Mouse (Mus musculus) liver, embryonic 11.5 days (tissue): Measurements from ENCODE around the gene Krt31. TPM values are rescaled to one million over a fixed set of nuclear protein-coding genes. Genes with fewer than 3 reads are reported as not detected.

ENCODE experiments used
- ATAC-seq: fragments of 200-750 bp; cut with Nextera tagmentation; replicated peaks from 2 replicates; pipeline ENCODE4 v1.8.0; 2017; ENCODE audit warnings: moderate number of reproducible peaks, mild to moderate bottlenecking, moderate TSS enrichment, moderate library complexity; ENCODE audit not compliant: low FRiP score
- DNase-seq: peaks from one replicate; pipeline ENCODE4 v3.0.0-alpha.2; 2017; ENCODE audit warnings: low spot score
- H3K27ac ChIP-seq: fragments of 300-500 bp; sonication (generic); 2 replicates; pipeline ENCODE4 v1.5.1; 2014; ENCODE audit warnings: mild to moderate bottlenecking, low read depth, low read length, control low read depth
- H3K27me3 ChIP-seq: fragments of 300-500 bp; sonication (generic); replicated peaks from 2 replicates; pipeline ENCODE4 v1.6.1; 2014; ENCODE audit warnings: low read length, mixed read lengths; ENCODE audit not compliant: control insufficient read depth, insufficient read depth
- H3K36me3 ChIP-seq: fragments of 300-500 bp; sonication (generic); 2 replicates; pipeline ENCODE4 v1.6.1; 2014; ENCODE audit warnings: mild to moderate bottlenecking, low read length, moderate library complexity, mixed read lengths; ENCODE audit not compliant: control insufficient read depth, insufficient read depth
- H3K4me1 ChIP-seq: fragments of 300-500 bp; sonication (generic); replicated peaks from 2 replicates; pipeline ENCODE4 v1.6.1; 2014; ENCODE audit warnings: low read length, mixed read lengths; ENCODE audit not compliant: control insufficient read depth, insufficient read depth
- H3K4me2 ChIP-seq: fragments of 300-500 bp; sonication (generic); 2 replicates; pipeline ENCODE4 v1.6.1; 2014; ENCODE audit warnings: mild to moderate bottlenecking, control low read depth, moderate library complexity
- H3K4me3 ChIP-seq: fragments of 300-500 bp; sonication (generic); 2 replicates; pipeline ENCODE4 v1.5.1; 2014; ENCODE audit warnings: low read depth, low read length, control low read depth
- H3K9ac ChIP-seq: fragments of 300-500 bp; sonication (generic); 2 replicates; pipeline ENCODE4 v1.6.1; 2014; ENCODE audit warnings: low read depth, low read length, control low read depth
- H3K9me3 ChIP-seq: fragments of 300-500 bp; sonication (generic); 2 replicates; pipeline ENCODE4 v1.6.1; 2016; ENCODE audit warnings: low read length, inconsistent platforms, mixed read lengths; ENCODE audit not compliant: control insufficient read depth
- WGBS: fragments of 180-500 bp; shearing (Covaris S2); extraction: QIAGEN DNeasy Blood & Tissue Kit; methylation state at CpG from one replicate; pipeline ENCODE4 v1.1.7; 2014; 5-methylcytosine and 5-hydroxymethylcytosine counted together
- polyA plus RNA-seq: library from polyadenylated mRNA; unstranded; fragments of >200 nt; fragmentation: Nextera tagmentation; extraction: Ambion mirVana; gene quantifications from 2 replicates; pipeline ENCODE4 v1.2.1, GENCODE M21; 2014

Gene Krt31
- polyA plus RNA-seq, 1 experiment from 2014 or later: not detected

DNA sequence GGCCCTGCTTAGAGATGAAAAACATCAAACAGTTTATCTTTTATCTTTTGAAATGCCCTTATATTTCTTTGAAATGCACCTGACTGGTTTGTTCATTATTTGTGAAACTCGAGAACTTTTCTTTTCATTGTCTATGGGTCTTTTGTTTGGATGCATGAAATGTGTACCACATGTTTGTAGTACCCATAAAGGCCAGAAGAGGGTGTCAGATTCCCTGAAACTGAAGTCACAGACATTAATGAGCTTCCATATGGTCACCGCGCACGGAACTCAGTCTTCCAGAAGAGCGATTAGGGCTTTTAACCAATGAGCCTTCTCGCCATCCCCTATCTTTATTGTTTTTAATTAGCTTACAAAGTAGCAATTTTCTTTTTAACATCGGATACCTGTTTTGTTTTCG, 8.5 kb upstream of the Krt31 start:
- Histone ChIP-seq H3K4me1 (no peaks in the 10 kb centered on the region), H3K27ac (no peak overlapping the region), H3K9me3 (no peaks in the 10 kb centered on the region), H3K4me3 (no peak overlapping the region), H3K27me3 (no peaks in the 10 kb centered on the region), H3K9ac (no peak overlapping the region), H3K36me3 (no peaks in the 10 kb centered on the region), H3K4me2 (no peak overlapping the region)
- ATAC-seq (no peak), DNase-seq (no peak)
- 66% methylated on average over 8 of the region's 8 CpGs for WGBS

GRCm38 (mm10) chr11:100055686-100056655, 5.6 kb upstream of the Krt31 start:
- Histone ChIP-seq H3K36me3 (no peaks in the 10 kb centered on the region), H3K4me2 (no peak overlapping the region), H3K4me3 (no peak overlapping the region), H3K27ac (no peak overlapping the region), H3K9me3 (no peaks in the 10 kb centered on the region), H3K27me3 (no peaks in the 10 kb centered on the region), H3K4me1 (no peaks in the 10 kb centered on the region), H3K9ac (no peak overlapping the region)
- DNase-seq (no peak), ATAC-seq (no peak)
- WGBS: 60% methylated on average over 9 of the region's 9 CpGs

- 77% methylated on average over 2 of the region's 2 CpGs for WGBS
Measured at GRCm38 (mm10) chr11:100047193-100047592, 3.2 kb downstream of the Krt31 start.

DNA sequence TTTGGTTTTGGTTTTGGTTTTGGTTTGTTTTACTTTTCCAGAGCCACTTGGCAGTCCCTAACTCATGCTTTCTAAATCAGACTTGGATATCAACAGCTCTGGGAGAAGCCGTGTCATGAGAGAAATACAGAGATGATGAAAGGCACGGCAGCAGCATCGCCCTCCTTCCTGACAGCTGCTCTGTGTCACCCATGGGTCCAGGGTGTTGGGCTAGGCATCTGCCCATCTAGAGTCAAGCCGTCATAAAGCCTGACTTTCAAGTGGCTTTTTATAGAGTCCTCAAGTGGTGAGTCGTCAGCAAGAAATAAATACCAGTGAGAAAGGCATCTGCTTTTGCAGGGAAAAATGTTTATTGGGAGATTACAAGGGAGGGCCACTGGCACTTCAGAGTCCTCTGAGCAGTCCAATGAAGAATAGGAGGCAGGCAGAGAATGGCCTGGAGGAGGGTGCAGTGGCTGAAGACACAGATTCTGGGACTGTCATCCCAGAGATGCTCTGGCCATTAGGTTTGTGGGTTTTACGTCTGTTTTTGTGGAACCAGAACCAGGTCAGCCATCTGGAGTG, 4.0 kb downstream of the Krt31 start:
- no peak overlapping the region for H3K27ac ChIP-seq
- no peak overlapping the region for H3K4me3 ChIP-seq
- no peaks in the 10 kb centered on the region for H3K36me3 ChIP-seq
- H3K27me3 ChIP-seq: no peaks in the 10 kb centered on the region
- 76% methylated on average over 6 of the region's 6 CpGs for WGBS
- ATAC-seq (no peak), DNase-seq (no peak)
- H3K9ac ChIP-seq: no peak overlapping the region
- no peak overlapping the region for H3K4me2 ChIP-seq
- no peaks in the 10 kb centered on the region for H3K9me3 ChIP-seq
- H3K4me1 ChIP-seq: no peaks in the 10 kb centered on the region

More at GRCm38 (mm10) chr11:100047193-100047592, 3.2 kb downstream of the Krt31 start:
- no peak overlapping the region for H3K27ac ChIP-seq
- no peaks in the 10 kb centered on the region for H3K4me1 ChIP-seq
- H3K27me3 ChIP-seq: no peaks in the 10 kb centered on the region
- no peaks in the 10 kb centered on the region for H3K9me3 ChIP-seq
- H3K4me2 ChIP-seq: no peak overlapping the region
- no peak overlapping the region for H3K9ac ChIP-seq
- no peak for DNase-seq
- ATAC-seq: no peak
- H3K36me3 ChIP-seq: no peaks in the 10 kb centered on the region
- no peak overlapping the region for H3K4me3 ChIP-seq

GRCm38 (mm10) chr11:100041454-100041853, 8.9 kb downstream of the Krt31 start, which contains the start of gene Krt34:
TSS of gene Krt34 (minus strand) at chr11:100041554.
- DNase-seq (no peak), ATAC-seq (no peak)
- no peak within 1 kb of the TSS for H3K4me2 ChIP-seq
- H3K9ac ChIP-seq: no peak within 1 kb of the TSS
- no peaks in the 10 kb centered on the region for H3K9me3 ChIP-seq
- 81% methylated on average over 6 of the region's 6 CpGs for WGBS
- no peak within 1 kb of the TSS for H3K4me3 ChIP-seq
- H3K27ac ChIP-seq: no peak within 1 kb of the TSS
- no peaks in the 10 kb centered on the region for H3K27me3 ChIP-seq
- H3K4me1 ChIP-seq: no peaks in the 10 kb centered on the region
- H3K36me3 ChIP-seq: no peaks in the 10 kb centered on the region

GRCm38 (mm10) chr11:100029768-100030167, 20.6 kb downstream of the Krt31 start, which contains the start of gene Krt33b:
TSS of gene Krt33b (minus strand) at chr11:100029868.
- ATAC-seq (no peak), DNase-seq (no peak)
- Histone ChIP-seq H3K4me2 (no peak within 1 kb of the TSS), H3K9me3 (no peaks in the 10 kb centered on the region), H3K27me3 (no peaks in the 10 kb centered on the region), H3K4me3 (no peak within 1 kb of the TSS), H3K27ac (no peak within 1 kb of the TSS), H3K9ac (no peak within 1 kb of the TSS), H3K4me1 (no peaks in the 10 kb centered on the region), H3K36me3 (no peaks in the 10 kb centered on the region)
- 72% methylated on average over 5 of the region's 6 CpGs for WGBS

GRCm38 (mm10) chr11:100021438-100021837, 28.9 kb downstream of the Krt31 start:
- no peak overlapping the region for H3K4me3 ChIP-seq
- H3K36me3 ChIP-seq: no peaks in the 10 kb centered on the region
- no peaks in the 10 kb centered on the region for H3K27me3 ChIP-seq
- H3K4me2 ChIP-seq: no peak overlapping the region
- WGBS: 80% methylated on average over 5 of the region's 5 CpGs
- no peaks in the 10 kb centered on the region for H3K9me3 ChIP-seq
- no peak overlapping the region for H3K27ac ChIP-seq
- no peak overlapping the region for H3K9ac ChIP-seq
- ATAC-seq (no peak), DNase-seq (no peak)
- no peaks in the 10 kb centered on the region for H3K4me1 ChIP-seq

- no peak overlapping the region for H3K4me2 ChIP-seq
- H3K27me3 ChIP-seq: no peaks in the 10 kb centered on the region
- H3K9me3 ChIP-seq: no peaks in the 10 kb centered on the region
- H3K4me3 ChIP-seq: no peak overlapping the region
- DNase-seq: no peak
- 74% methylated on average over 1 of the region's 1 CpGs for WGBS
- no peak for ATAC-seq
- H3K36me3 ChIP-seq: no peaks in the 10 kb centered on the region
- H3K27ac ChIP-seq: no peak overlapping the region
- H3K4me1 ChIP-seq: no peaks in the 10 kb centered on the region
- no peak overlapping the region for H3K9ac ChIP-seq
Measured at GRCm38 (mm10) chr11:100019466-100019865, 30.9 kb downstream of the Krt31 start.
